Mouse (Mus musculus): Measurements from ENCODE around the gene Mgme1. TPM values are rescaled to one million over a fixed set of nuclear protein-coding genes. Genes with fewer than 3 reads are reported as not detected.

Mgme1 gene
- total RNA-seq, 2 experiments from 2014 or later = 3.2 to 4.2 TPM

GRCm38 (mm10) chr2:144250111-144250510 is 20.4 kb upstream of the Mgme1 start:
- no peak for ATAC-seq (replicated peaks; ENCODE audit: low FRiP score, poor library complexity, severe bottlenecking)

- no peak for ATAC-seq (replicated peaks; ENCODE audit: low FRiP score, poor library complexity, severe bottlenecking)
Measured at GRCm38 (mm10) chr2:144262837-144263236, 7.6 kb upstream of the Mgme1 start.

- no peak for ATAC-seq (replicated peaks; ENCODE audit: low FRiP score, poor library complexity, severe bottlenecking)
Measured at GRCm38 (mm10) chr2:144264398-144265119, 5.9 kb upstream of the Mgme1 start.

GRCm38 (mm10) chr2:144265120-144265488 is 5.4 kb upstream of the Mgme1 start:
- ATAC-seq (replicated peaks; ENCODE audit: low FRiP score, poor library complexity, severe bottlenecking) = no peak

GRCm38 (mm10) chr2:144265916-144266683 is 4.4 kb upstream of the Mgme1 start:
- ATAC-seq (replicated peaks; ENCODE audit: low FRiP score, poor library complexity, severe bottlenecking) = no peak

- no peak for ATAC-seq (replicated peaks; ENCODE audit: low FRiP score, poor library complexity, severe bottlenecking)
Measured at GRCm38 (mm10) chr2:144267004-144267730, 3.3 kb upstream of the Mgme1 start.

GRCm38 (mm10) chr2:144267731-144268015 is 2.8 kb upstream of the Mgme1 start:
- ATAC-seq (replicated peaks; ENCODE audit: low FRiP score, poor library complexity, severe bottlenecking) = no peak

GRCm38 (mm10) chr2:144268446-144269305 is 1.8 kb upstream of the Mgme1 start:
- ATAC-seq (replicated peaks; ENCODE audit: low FRiP score, poor library complexity, severe bottlenecking) = no peak

GRCm38 (mm10) chr2:144269306-144269650 is 1.2 kb upstream of the Mgme1 start:
- ATAC-seq (replicated peaks; ENCODE audit: low FRiP score, poor library complexity, severe bottlenecking) = no peak

- ATAC-seq (replicated peaks; ENCODE audit: low FRiP score, poor library complexity, severe bottlenecking) = peak; percentile 7
Measured at GRCm38 (mm10) chr2:144269679-144270475, 586 bp upstream of the Mgme1 start.

GRCm38 (mm10) chr2:144272088-144272487 is 1.6 kb downstream of the Mgme1 start:
- no peak for ATAC-seq (replicated peaks; ENCODE audit: low FRiP score, poor library complexity, severe bottlenecking)

- no peak for ATAC-seq (replicated peaks; ENCODE audit: low FRiP score, poor library complexity, severe bottlenecking)
Measured at GRCm38 (mm10) chr2:144274741-144275140, 4.3 kb downstream of the Mgme1 start.

GRCm38 (mm10) chr2:144276885-144277284 is 6.4 kb downstream of the Mgme1 start:
- ATAC-seq (replicated peaks; ENCODE audit: low FRiP score, poor library complexity, severe bottlenecking) = no peak

GRCm38 (mm10) chr2:144279742-144280141 is 9.3 kb downstream of the Mgme1 start:
- ATAC-seq (replicated peaks; ENCODE audit: low FRiP score, poor library complexity, severe bottlenecking) = no peak

- ATAC-seq (replicated peaks; ENCODE audit: low FRiP score, poor library complexity, severe bottlenecking) = no peak
Measured at GRCm38 (mm10) chr2:144280568-144280967, 10.1 kb downstream of the Mgme1 start.

GRCm38 (mm10) chr2:144281417-144281816 is 11.0 kb downstream of the Mgme1 start:
- ATAC-seq (replicated peaks; ENCODE audit: low FRiP score, poor library complexity, severe bottlenecking) = no peak

GRCm38 (mm10) chr2:144290321-144290720 is 19.9 kb downstream of the Mgme1 start:
- ATAC-seq (replicated peaks; ENCODE audit: low FRiP score, poor library complexity, severe bottlenecking) = no peak

GRCm38 (mm10) chr2:144291600-144292305 is 21.3 kb downstream of the Mgme1 start:
- no peak for ATAC-seq (replicated peaks; ENCODE audit: low FRiP score, poor library complexity, severe bottlenecking)
